Mouse (Mus musculus): ENCODE data around the gene Slc25a14. TPM values are rescaled to one million over a fixed set of nuclear protein-coding genes. Genes with fewer than 3 reads are reported as not detected.

Slc25a14 gene
- total RNA-seq, 1 experiment = 5.8 TPM

GRCm38 (mm10) chrX:48674171-48674570 lies 51.0 kb downstream of the Slc25a14 start, which contains the start of gene Gpr119:
Gpr119 (minus strand) TSS chrX:48674478.
- in situ Hi-C loops (cut with MboI; ENCODE audit: low sequenced_read_pairs in 2 of 2, unreplicated experiment in 2 of 2) = loop anchor here in 1 of 2 experiments (25.0 kb wide), 1 partner anchor 638 kb away; no protein-coding TSS in a partner anchor
- Histone ChIP-seq H3K4me1 (ENCODE audit: control insufficient read depth in 2 of 2, insufficient read depth in 2 of 2, low read length in 2 of 2, poor library complexity in 1 of 2) (no peaks in the 10 kb centered on the region), H3K9me3 (ENCODE audit: control insufficient read depth, insufficient read depth, low read depth, low read length) (no peaks in the 10 kb centered on the region), H3K36me3 (ENCODE audit: control insufficient read depth, insufficient read depth, low read length, poor library complexity, severe bottlenecking) (no peaks in the 10 kb centered on the region), H3K4me3 (ENCODE audit: insufficient read depth in 1 of 2, low read depth in 1 of 2, low read length in 2 of 2, poor library complexity in 1 of 2, severe bottlenecking in 1 of 2) (no peak within 1 kb of the TSS), H3K27ac (ENCODE audit: insufficient read depth, low read depth, low read length, poor library complexity, severe bottlenecking) (no peak within 1 kb of the TSS), H3K9ac (ENCODE audit: insufficient read depth, low read depth, low read length, poor library complexity, severe bottlenecking) (no peak within 1 kb of the TSS)
- TF ChIP-seq CHD2 (IDR thresholded peaks at IDR 0.05; ENCODE audit: low read depth, low read length) (no peak), ZC3H11A (IDR thresholded peaks at IDR 0.05; ENCODE audit: borderline replicate concordance, low read depth, low read length) (no peak), ZNF384 (IDR thresholded peaks at IDR 0.05; ENCODE audit: low read depth, low read length) (no peak), MAFK (IDR thresholded peaks at IDR 0.05; ENCODE audit: insufficient read depth, low read depth, low read length) (no peak), HCFC1 (IDR thresholded peaks at IDR 0.05; ENCODE audit: borderline replicate concordance, insufficient read depth, low read length) (no peak)
- DNase-seq (ENCODE audit: low read depth, low spot score) = no peak

GRCm38 (mm10) chrX:48683451-48683850 lies 60.2 kb downstream of the Slc25a14 start:
- H3K9ac ChIP-seq (ENCODE audit: insufficient read depth, low read depth, low read length, poor library complexity, severe bottlenecking) = no peak overlapping the region
- no peaks in the 10 kb centered on the region for H3K36me3 ChIP-seq (ENCODE audit: control insufficient read depth, insufficient read depth, low read length, poor library complexity, severe bottlenecking)
- H3K4me3 ChIP-seq (ENCODE audit: insufficient read depth in 1 of 2, low read depth in 1 of 2, low read length in 2 of 2, poor library complexity in 1 of 2, severe bottlenecking in 1 of 2) = no peak overlapping the region
- H3K27ac ChIP-seq (ENCODE audit: insufficient read depth, low read depth, low read length, poor library complexity, severe bottlenecking) = no peak overlapping the region
- DNase-seq (ENCODE audit: low read depth, low spot score) = peak; percentile 27
- no peaks in the 10 kb centered on the region for H3K4me1 ChIP-seq (ENCODE audit: control insufficient read depth in 2 of 2, insufficient read depth in 2 of 2, low read length in 2 of 2, poor library complexity in 1 of 2)
- no peak for TF ChIP-seq ZNF384 (IDR thresholded peaks at IDR 0.05; ENCODE audit: low read depth, low read length)
- no peak for TF ChIP-seq HCFC1 (IDR thresholded peaks at IDR 0.05; ENCODE audit: borderline replicate concordance, insufficient read depth, low read length)
- TF ChIP-seq CHD2 (IDR thresholded peaks at IDR 0.05; ENCODE audit: low read depth, low read length) = no peak
- no peak for TF ChIP-seq MAFK (IDR thresholded peaks at IDR 0.05; ENCODE audit: insufficient read depth, low read depth, low read length)
- 0 out of 2 replicates have a peak, but pooled peaks have one; percentile 29 for TF ChIP-seq ZC3H11A (IDR thresholded peaks at IDR 0.05; ENCODE audit: borderline replicate concordance, low read depth, low read length)
- in situ Hi-C loops (cut with MboI; ENCODE audit: low sequenced_read_pairs in 2 of 2, unreplicated experiment in 2 of 2) = no loop called here
- H3K9me3 ChIP-seq (ENCODE audit: control insufficient read depth, insufficient read depth, low read depth, low read length) = no peaks in the 10 kb centered on the region

DNA sequence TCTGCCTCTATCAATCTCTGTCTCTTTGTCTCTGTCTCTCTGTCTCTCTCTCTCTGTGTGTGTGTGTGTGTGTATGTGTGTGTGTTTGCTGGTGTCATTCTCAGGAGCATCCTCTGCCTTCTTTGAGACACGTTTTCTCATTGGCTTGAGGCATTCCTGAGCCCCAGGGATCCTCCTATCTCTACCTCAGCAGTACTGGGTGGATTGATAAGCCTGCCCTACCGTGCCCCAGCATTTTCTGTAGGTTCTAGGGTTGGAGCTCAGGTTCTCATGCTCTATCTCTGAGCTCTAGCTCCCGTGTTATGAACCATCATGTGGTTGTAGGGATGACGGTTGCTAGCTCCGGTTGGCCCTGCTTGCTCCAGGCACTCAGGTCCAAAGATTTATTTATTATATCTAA lies 60.6 kb downstream of the Slc25a14 start:
- no peaks in the 10 kb centered on the region for H3K9me3 ChIP-seq (ENCODE audit: control insufficient read depth, insufficient read depth, low read depth, low read length)
- DNase-seq (ENCODE audit: low read depth, low spot score) = no peak
- H3K9ac ChIP-seq (ENCODE audit: insufficient read depth, low read depth, low read length, poor library complexity, severe bottlenecking) = no peak overlapping the region
- H3K4me1 ChIP-seq (ENCODE audit: control insufficient read depth in 2 of 2, insufficient read depth in 2 of 2, low read length in 2 of 2, poor library complexity in 1 of 2) = no peaks in the 10 kb centered on the region
- no peaks in the 10 kb centered on the region for H3K36me3 ChIP-seq (ENCODE audit: control insufficient read depth, insufficient read depth, low read length, poor library complexity, severe bottlenecking)
- no peak overlapping the region for H3K4me3 ChIP-seq (ENCODE audit: insufficient read depth in 1 of 2, low read depth in 1 of 2, low read length in 2 of 2, poor library complexity in 1 of 2, severe bottlenecking in 1 of 2)
- in situ Hi-C loops (cut with MboI; ENCODE audit: low sequenced_read_pairs in 2 of 2, unreplicated experiment in 2 of 2) = no loop called here
- TF ChIP-seq CHD2 (IDR thresholded peaks at IDR 0.05; ENCODE audit: low read depth, low read length) (no peak), HCFC1 (IDR thresholded peaks at IDR 0.05; ENCODE audit: borderline replicate concordance, insufficient read depth, low read length) (no peak), ZNF384 (IDR thresholded peaks at IDR 0.05; ENCODE audit: low read depth, low read length) (no peak), ZC3H11A (IDR thresholded peaks at IDR 0.05; ENCODE audit: borderline replicate concordance, low read depth, low read length) (no peak), MAFK (IDR thresholded peaks at IDR 0.05; ENCODE audit: insufficient read depth, low read depth, low read length) (no peak)
- H3K27ac ChIP-seq (ENCODE audit: insufficient read depth, low read depth, low read length, poor library complexity, severe bottlenecking) = no peak overlapping the region

- Histone ChIP-seq H3K9ac (ENCODE audit: insufficient read depth, low read depth, low read length, poor library complexity, severe bottlenecking) (no peak overlapping the region), H3K9me3 (ENCODE audit: control insufficient read depth, insufficient read depth, low read depth, low read length) (no peaks in the 10 kb centered on the region), H3K27ac (ENCODE audit: insufficient read depth, low read depth, low read length, poor library complexity, severe bottlenecking) (no peak overlapping the region), H3K4me3 (ENCODE audit: insufficient read depth in 1 of 2, low read depth in 1 of 2, low read length in 2 of 2, poor library complexity in 1 of 2, severe bottlenecking in 1 of 2) (peak overlapping the region; percentile 88 to 97), H3K36me3 (ENCODE audit: control insufficient read depth, insufficient read depth, low read length, poor library complexity, severe bottlenecking) (no peaks in the 10 kb centered on the region), H3K4me1 (ENCODE audit: control insufficient read depth in 2 of 2, insufficient read depth in 2 of 2, low read length in 2 of 2, poor library complexity in 1 of 2) (0 out of 4 replicates have a peak, but pooled peaks cover 0 to 4% of the 10 kb centered on the region in 2 experiments)
- in situ Hi-C loops (cut with MboI; ENCODE audit: low sequenced_read_pairs in 2 of 2, unreplicated experiment in 2 of 2) = no loop called here
- TF ChIP-seq ZC3H11A (IDR thresholded peaks at IDR 0.05; ENCODE audit: borderline replicate concordance, low read depth, low read length) (no peak), CHD2 (IDR thresholded peaks at IDR 0.05; ENCODE audit: low read depth, low read length) (no peak)
- no peak for DNase-seq (ENCODE audit: low read depth, low spot score)
Observed at GRCm38 (mm10) chrX:48694460-48694859, 71.2 kb downstream of the Slc25a14 start.
